Mouse (Mus musculus) ES-Bruce4 (cell line): Measurements from ENCODE around the gene Syn2. TPM values are rescaled to one million over a fixed set of nuclear protein-coding genes. Genes with fewer than 3 reads are reported as not detected.

Source experiments
- H3K27ac ChIP-seq: 2 replicates; pipeline ENCODE4 v1.5.1; 2012; ENCODE audit warnings: low read length, inconsistent platforms; ENCODE audit not compliant: insufficient read depth
- H3K27me3 ChIP-seq: 2 replicates; pipeline ENCODE4 v1.6.1; 2012; ENCODE audit warnings: mild to moderate bottlenecking, low read length, inconsistent platforms; ENCODE audit not compliant: control insufficient read depth, poor library complexity, insufficient read depth, severe bottlenecking
- H3K36me3 ChIP-seq: 2 replicates; pipeline ENCODE4 v1.6.1; 2012; ENCODE audit warnings: inconsistent platforms, mild to moderate bottlenecking, low read length, moderate library complexity; ENCODE audit not compliant: control insufficient read depth, poor library complexity, insufficient read depth, severe bottlenecking
- H3K4me1 ChIP-seq: one replicate; pipeline ENCODE4 v1.8.1; 2011; ENCODE audit warnings: low read length; ENCODE audit not compliant: control insufficient read depth, insufficient read depth
- H3K4me3 ChIP-seq: 2 replicates; pipeline ENCODE4 v1.5.1; 2011; ENCODE audit warnings: low read depth, mild to moderate bottlenecking, low read length
- H3K9ac ChIP-seq: 2 replicates; pipeline ENCODE4 v1.6.1; 2012; ENCODE audit warnings: low read depth, mild to moderate bottlenecking, inconsistent platforms; ENCODE audit not compliant: poor library complexity, severe bottlenecking
- H3K9me3 ChIP-seq: replicated peaks from 2 replicates; pipeline ENCODE4 v1.6.1; 2012; ENCODE audit warnings: mild to moderate bottlenecking, low read length, inconsistent platforms; ENCODE audit not compliant: control insufficient read depth, poor library complexity, insufficient read depth, severe bottlenecking
- CTCF ChIP-seq: IDR thresholded peaks from one replicate; pipeline ENCODE4 v1.8.1; 2011; ENCODE audit warnings: low read depth, low read length
- EP300 ChIP-seq: IDR thresholded peaks from 2 replicates; pipeline ENCODE4 v1.6.1; 2011; ENCODE audit warnings: low read depth, low read length; ENCODE audit not compliant: insufficient read depth
- POLR2A ChIP-seq: IDR thresholded peaks from one replicate; pipeline ENCODE4 v1.8.1; 2011; ENCODE audit warnings: low read length; ENCODE audit not compliant: insufficient read depth
- polyA plus RNA-seq: library from polyadenylated mRNA; stranded (reverse); fragments of >200 nt; gene quantifications from 2 replicates; pipeline ENCODE4 v1.2.4, GENCODE M21; 2011; ENCODE audit warnings: low read depth; ENCODE audit not compliant: missing spikeins, insufficient read depth, insufficient read length

The Syn2 gene
- polyA plus RNA-seq, 1 experiment, result 0.55 TPM

- Histone ChIP-seq H3K36me3 (no peaks in the 10 kb centered on the region), H3K27ac (no peak overlapping the region), H3K4me1 (no peaks in the 10 kb centered on the region), H3K9ac (no peak overlapping the region), H3K4me3 (no peak overlapping the region), H3K27me3 (no peaks in the 10 kb centered on the region), H3K9me3 (no peaks in the 10 kb centered on the region)
- TF ChIP-seq EP300, result no peak
- no peak for TF ChIP-seq POLR2A
- no peak for TF ChIP-seq CTCF
These were observed 46.4 kb downstream of the Syn2 start for GRCm38 (mm10) chr6:115181094-115181493.

GRCm38 (mm10) chr6:115191111-115191510 lies 56.4 kb downstream of the Syn2 start:
- H3K27ac ChIP-seq, result no peak overlapping the region
- no peaks in the 10 kb centered on the region for H3K36me3 ChIP-seq
- H3K9ac ChIP-seq, result no peak overlapping the region
- H3K9me3 ChIP-seq, result no peaks in the 10 kb centered on the region
- H3K4me1 ChIP-seq, result no peaks in the 10 kb centered on the region
- H3K27me3 ChIP-seq, result no peaks in the 10 kb centered on the region
- TF ChIP-seq EP300, result no peak
- TF ChIP-seq POLR2A, result no peak
- no peak for TF ChIP-seq CTCF
- H3K4me3 ChIP-seq, result no peak overlapping the region

GRCm38 (mm10) chr6:115200753-115201152 lies 66.1 kb downstream of the Syn2 start:
- TF ChIP-seq EP300 (no peak), POLR2A (no peak), CTCF (no peak)
- no peaks in the 10 kb centered on the region for H3K36me3 ChIP-seq
- H3K4me1 ChIP-seq, result no peaks in the 10 kb centered on the region
- no peaks in the 10 kb centered on the region for H3K9me3 ChIP-seq
- H3K27ac ChIP-seq, result no peak overlapping the region
- H3K9ac ChIP-seq, result no peak overlapping the region
- no peaks in the 10 kb centered on the region for H3K27me3 ChIP-seq
- no peak overlapping the region for H3K4me3 ChIP-seq

GRCm38 (mm10) chr6:115203029-115203428 lies 68.3 kb downstream of the Syn2 start:
- no peak overlapping the region for H3K9ac ChIP-seq
- H3K4me1 ChIP-seq, result no peaks in the 10 kb centered on the region
- TF ChIP-seq CTCF (no peak), POLR2A (no peak)
- H3K27me3 ChIP-seq, result no peaks in the 10 kb centered on the region
- no peak overlapping the region for H3K4me3 ChIP-seq
- no peak overlapping the region for H3K27ac ChIP-seq
- no peaks in the 10 kb centered on the region for H3K36me3 ChIP-seq
- no peaks in the 10 kb centered on the region for H3K9me3 ChIP-seq

- no peaks in the 10 kb centered on the region for H3K36me3 ChIP-seq
- no peak overlapping the region for H3K27ac ChIP-seq
- H3K27me3 ChIP-seq, result no peaks in the 10 kb centered on the region
- no peaks in the 10 kb centered on the region for H3K4me1 ChIP-seq
- TF ChIP-seq CTCF, result no peak
- TF ChIP-seq EP300, result no peak
- TF ChIP-seq POLR2A, result no peak
- H3K9me3 ChIP-seq, result no peaks in the 10 kb centered on the region
- no peak overlapping the region for H3K9ac ChIP-seq
- H3K4me3 ChIP-seq, result no peak overlapping the region
These were observed 75.5 kb downstream of the Syn2 start for GRCm38 (mm10) chr6:115210187-115210586.

GRCm38 (mm10) chr6:115210820-115211219 lies 76.1 kb downstream of the Syn2 start:
- Histone ChIP-seq H3K9ac (no peak overlapping the region), H3K9me3 (no peaks in the 10 kb centered on the region), H3K4me3 (no peak overlapping the region), H3K27ac (no peak overlapping the region), H3K27me3 (no peaks in the 10 kb centered on the region), H3K4me1 (no peaks in the 10 kb centered on the region), H3K36me3 (no peaks in the 10 kb centered on the region)
- TF ChIP-seq EP300, result no peak
- TF ChIP-seq CTCF, result no peak
- no peak for TF ChIP-seq POLR2A
